Mouse (Mus musculus) small intestine, adult 2 months (tissue): ENCODE measurements around the gene Dus2.

Source experiments
- CTCF ChIP-seq: fragments of 200-500 bp; IDR thresholded peaks from 2 replicates; pipeline ENCODE4 v1.5.1; 2012; ENCODE audit warnings: low read depth, mild to moderate bottlenecking, control low read depth, inconsistent platforms, low read length, moderate library complexity, mixed read lengths; ENCODE audit not compliant: insufficient replicate concordance, insufficient read length; ENCODE audit errors: extremely low read depth
- POLR2A ChIP-seq: fragments of 200-500 bp; IDR thresholded peaks from 2 replicates; pipeline ENCODE4 v1.6.1; 2012; ENCODE audit warnings: low read depth, mild to moderate bottlenecking, control low read depth, inconsistent platforms, low read length, moderate library complexity

GRCm38 (mm10) chr8:106017130-106017529, 26.0 kb downstream of the Dus2 start:
- TF ChIP-seq CTCF, result no peak
- no peak for TF ChIP-seq POLR2A
